Mouse (Mus musculus) embryonic facial prominence, embryonic 11.5 days (tissue): Measurements from ENCODE around the gene Dclk1. TPM values are rescaled to one million over a fixed set of nuclear protein-coding genes. Genes with fewer than 3 reads are reported as not detected.

Experiments
- ATAC-seq: fragments of 200-750 bp; cut with Nextera tagmentation; replicated peaks from 2 replicates; pipeline ENCODE4 v1.8.0; 2017; ENCODE audit warnings: low read depth; ENCODE audit not compliant: insufficient number of reproducible peaks, low FRiP score, low TSS enrichment
- DNase-seq: peaks from one replicate; pipeline ENCODE4 v3.0.0-alpha.2; 2015; ENCODE audit warnings: low spot score
- H3K27ac ChIP-seq: fragments of 300-500 bp; sonication (generic); replicated peaks from 2 replicates; pipeline ENCODE4 v1.5.1; 2014; ENCODE audit warnings: mild to moderate bottlenecking, low read depth, low read length, control low read depth
- H3K27me3 ChIP-seq: fragments of 300-500 bp; sonication (generic); 2 replicates; pipeline ENCODE4 v1.6.1; 2014; ENCODE audit warnings: mild to moderate bottlenecking, low read length, moderate library complexity, mixed read lengths; ENCODE audit not compliant: control insufficient read depth, insufficient read depth
- H3K36me3 ChIP-seq: fragments of 300-500 bp; sonication (generic); replicated peaks from 2 replicates; pipeline ENCODE4 v1.6.1; 2014; ENCODE audit warnings: low read depth, mild to moderate bottlenecking, low read length, moderate library complexity, mixed read lengths; ENCODE audit not compliant: control insufficient read depth, insufficient read depth
- H3K4me1 ChIP-seq: fragments of 300-500 bp; sonication (generic); 2 replicates; pipeline ENCODE4 v1.6.1; 2014; ENCODE audit warnings: low read length, mixed read lengths; ENCODE audit not compliant: control insufficient read depth, insufficient read depth
- H3K4me2 ChIP-seq: fragments of 300-500 bp; sonication (generic); 2 replicates; pipeline ENCODE4 v1.6.1; 2014; ENCODE audit warnings: low read depth, mild to moderate bottlenecking, control low read depth, low read length, moderate library complexity
- H3K4me3 ChIP-seq: fragments of 300-500 bp; sonication (generic); 2 replicates; pipeline ENCODE4 v1.5.1; 2014; ENCODE audit warnings: low read depth, low read length, control low read depth
- H3K9ac ChIP-seq: fragments of 300-500 bp; sonication (generic); replicated peaks from 2 replicates; pipeline ENCODE4 v1.6.1; 2014; ENCODE audit warnings: mild to moderate bottlenecking, control low read depth, low read length
- H3K9me3 ChIP-seq: fragments of 300-500 bp; sonication (generic); replicated peaks from 2 replicates; pipeline ENCODE4 v1.6.1; 2016; ENCODE audit warnings: mild to moderate bottlenecking, low read length, inconsistent platforms, mixed read lengths; ENCODE audit not compliant: control insufficient read depth
- WGBS: fragments of 180-500 bp; shearing (Covaris S2); extraction: QIAGEN DNeasy Blood & Tissue Kit; methylation state at CpG from one replicate; pipeline ENCODE4 v1.1.7; 2014; 5-methylcytosine and 5-hydroxymethylcytosine counted together
- polyA plus RNA-seq: library from polyadenylated mRNA; unstranded; fragments of >200 nt; fragmentation: Nextera tagmentation; extraction: Ambion mirVana; gene quantifications from 2 replicates; pipeline ENCODE4 v1.2.1, GENCODE M21; 2014

Gene Dclk1
- polyA plus RNA-seq, 1 experiment from 2014 or later = 32.9 TPM

GRCm38 (mm10) chr3:55353909-55354511 is 111.8 kb downstream of the Dclk1 start:
- ATAC-seq = peak; percentile 45; the same call in 1 of the 2 replicates
- Histone ChIP-seq H3K4me3 (no peak overlapping the region), H3K36me3 (no peaks in the 10 kb centered on the region), H3K27ac (no peak overlapping the region), H3K9me3 (no peaks in the 10 kb centered on the region), H3K9ac (0 out of 2 replicates have a peak overlapping the region, but pooled peaks have one; percentile 5), H3K4me1 (no peaks in the 10 kb centered on the region; the same call in 1 of the 2 replicates), H3K27me3 (no peaks in the 10 kb centered on the region), H3K4me2 (no peak overlapping the region)
- peak; percentile 10 for DNase-seq
- 56% methylated on average over 13 of the region's 13 CpGs for WGBS

- WGBS = 26% methylated on average over 3 of the region's 3 CpGs
Measured at GRCm38 (mm10) chr3:55354765-55355164, 112.6 kb downstream of the Dclk1 start.

GRCm38 (mm10) chr3:55358486-55358885 is 116.3 kb downstream of the Dclk1 start:
- WGBS = 91% methylated on average over 8 of the region's 8 CpGs
- Histone ChIP-seq H3K9me3 (no peaks in the 10 kb centered on the region), H3K9ac (no peak overlapping the region)

More at GRCm38 (mm10) chr3:55354765-55355164, 112.6 kb downstream of the Dclk1 start:
- H3K4me1 ChIP-seq = no peaks in the 10 kb centered on the region; the same call in 1 of the 2 replicates
- no peaks in the 10 kb centered on the region for H3K27me3 ChIP-seq
- no peak overlapping the region for H3K9ac ChIP-seq
- no peaks in the 10 kb centered on the region for H3K9me3 ChIP-seq
- no peaks in the 10 kb centered on the region for H3K36me3 ChIP-seq
- no peak overlapping the region for H3K4me2 ChIP-seq
- DNase-seq = peak; percentile 86
- H3K27ac ChIP-seq = no peak overlapping the region
- H3K4me3 ChIP-seq = no peak overlapping the region
- ATAC-seq = no peak

GRCm38 (mm10) chr3:55360836-55361235 is 118.7 kb downstream of the Dclk1 start:
- Histone ChIP-seq H3K9me3 (no peaks in the 10 kb centered on the region), H3K36me3 (no peaks in the 10 kb centered on the region), H3K4me2 (no peak overlapping the region), H3K27me3 (no peaks in the 10 kb centered on the region), H3K27ac (no peak overlapping the region), H3K4me3 (no peak overlapping the region), H3K4me1 (no peaks in the 10 kb centered on the region), H3K9ac (no peak overlapping the region)
- 89% methylated on average over 3 of the region's 3 CpGs for WGBS
- ATAC-seq = no peak
- DNase-seq = no peak

More at GRCm38 (mm10) chr3:55358486-55358885, 116.3 kb downstream of the Dclk1 start:
- no peaks in the 10 kb centered on the region; the same call in 1 of the 2 replicates for H3K4me1 ChIP-seq
- H3K36me3 ChIP-seq = no peaks in the 10 kb centered on the region
- no peak overlapping the region for H3K4me3 ChIP-seq
- no peak for ATAC-seq
- H3K27me3 ChIP-seq = no peaks in the 10 kb centered on the region
- H3K4me2 ChIP-seq = no peak overlapping the region
- no peak overlapping the region for H3K27ac ChIP-seq
- DNase-seq = no peak

GRCm38 (mm10) chr3:55367166-55367565 is 125.0 kb downstream of the Dclk1 start:
- H3K9me3 ChIP-seq = no peaks in the 10 kb centered on the region
- 88% methylated on average over 8 of the region's 8 CpGs for WGBS
- H3K9ac ChIP-seq = no peak overlapping the region
- H3K4me2 ChIP-seq = no peak overlapping the region
- no peaks in the 10 kb centered on the region for H3K4me1 ChIP-seq
- no peaks in the 10 kb centered on the region for H3K27me3 ChIP-seq
- H3K27ac ChIP-seq = no peak overlapping the region
- no peak overlapping the region for H3K4me3 ChIP-seq
- H3K36me3 ChIP-seq = no peaks in the 10 kb centered on the region
- DNase-seq = no peak
- ATAC-seq = no peak

GRCm38 (mm10) chr3:55369156-55369555 is 127.0 kb downstream of the Dclk1 start:
- DNase-seq (no peak), ATAC-seq (no peak)
- Histone ChIP-seq H3K27ac (no peak overlapping the region), H3K9me3 (no peaks in the 10 kb centered on the region), H3K4me2 (no peak overlapping the region), H3K4me1 (no peaks in the 10 kb centered on the region), H3K9ac (no peak overlapping the region), H3K4me3 (no peak overlapping the region), H3K36me3 (no peaks in the 10 kb centered on the region), H3K27me3 (no peaks in the 10 kb centered on the region)
- 82% methylated on average over 7 of the region's 7 CpGs for WGBS

GRCm38 (mm10) chr3:55373689-55374088 is 131.5 kb downstream of the Dclk1 start:
- ATAC-seq = peak; percentile 74
- Histone ChIP-seq H3K4me1 (no peaks in the 10 kb centered on the region), H3K9me3 (no peaks in the 10 kb centered on the region), H3K4me3 (peak overlapping the region; percentile 11; the same call in 1 of the 2 replicates), H3K27ac (no peak overlapping the region), H3K36me3 (no peaks in the 10 kb centered on the region), H3K9ac (no peak overlapping the region), H3K27me3 (no peaks in the 10 kb centered on the region), H3K4me2 (peak overlapping the region; percentile 35)
- WGBS = 8% methylated on average over 11 of the region's 11 CpGs
- DNase-seq = peak; percentile 89

GRCm38 (mm10) chr3:55378591-55378990 is 136.4 kb downstream of the Dclk1 start:
- Histone ChIP-seq H3K9me3 (no peaks in the 10 kb centered on the region), H3K27me3 (no peaks in the 10 kb centered on the region)

More at GRCm38 (mm10) chr3:55378591-55378990, 136.4 kb downstream of the Dclk1 start:
- ATAC-seq = no peak
- WGBS = 95% methylated on average over 6 of the region's 6 CpGs
- Histone ChIP-seq H3K4me3 (no peak overlapping the region), H3K4me1 (no peaks in the 10 kb centered on the region), H3K36me3 (no peaks in the 10 kb centered on the region), H3K27ac (no peak overlapping the region), H3K4me2 (no peak overlapping the region), H3K9ac (no peak overlapping the region)
- no peak for DNase-seq
